Mouse (Mus musculus): ENCODE measurements around the gene Zfp39.
A peak's percentile ranks its signal among the peaks of the same experiment; 100 is the strongest.

GRCm38 (mm10) chr11:58938322-58939087, 34.5 kb upstream of the Zfp39 start, which contains the start of gene Rnf187:
- TF ChIP-seq TCF12 (IDR thresholded peaks at IDR 0.05; ENCODE audit: low read depth, low read length) = peak; percentile 91
- TF ChIP-seq USF1 (IDR thresholded peaks at IDR 0.05; ENCODE audit: low read depth, low read length) = no peak
- TF ChIP-seq EP300 (IDR thresholded peaks at IDR 0.05; ENCODE audit: low read length) = no peak
- 0 out of 2 replicates have a peak, but pooled peaks have one; percentile 54 for TF ChIP-seq KAT2A (IDR thresholded peaks at IDR 0.05; ENCODE audit: insufficient replicate concordance, low read length)
- TF ChIP-seq POLR2A (IDR thresholded peaks at IDR 0.05; ENCODE audit: low read depth, low read length) = peak; percentile 94
- no peak for TF ChIP-seq CTCF (conservative IDR thresholded peaks at IDR 0.05 in 1 of 2, IDR thresholded peaks at IDR 0.05 in 1 of 2; ENCODE audit: low read depth in 2 of 2, low read length in 2 of 2)
- no peak for TF ChIP-seq PAX5 (IDR thresholded peaks at IDR 0.05; ENCODE audit: low read length)
- TF ChIP-seq ETS1 (conservative IDR thresholded peaks at IDR 0.05; ENCODE audit: low read depth, low read length) = no peak
- peak; percentile 48 for TF ChIP-seq IRF4 (IDR thresholded peaks at IDR 0.05; ENCODE audit: low read depth, low read length)
- TF ChIP-seq ZMIZ1 (IDR thresholded peaks at IDR 0.05; ENCODE audit: low read depth, low read length) = peak; percentile 95
- no peak for TF ChIP-seq RCOR1 (conservative IDR thresholded peaks at IDR 0.05; ENCODE audit: low read depth, low read length)
- TF ChIP-seq E2F4 (IDR thresholded peaks at IDR 0.05; ENCODE audit: insufficient replicate concordance, low read depth, low read length) = no peak
- TF ChIP-seq POLR2AphosphoS2 (IDR thresholded peaks at IDR 0.05; ENCODE audit: low read depth, low read length) = no peak

All from CH12.LX (cell line).